Mouse (Mus musculus): ENCODE measurements at regions not wholly inside any gene's neighbourhood (a gene's known extent, or its start where the extent isn't known, plus 50 kb on each side); places are given as distances from the start of the nearest gene placed in this dataset.

DNA sequence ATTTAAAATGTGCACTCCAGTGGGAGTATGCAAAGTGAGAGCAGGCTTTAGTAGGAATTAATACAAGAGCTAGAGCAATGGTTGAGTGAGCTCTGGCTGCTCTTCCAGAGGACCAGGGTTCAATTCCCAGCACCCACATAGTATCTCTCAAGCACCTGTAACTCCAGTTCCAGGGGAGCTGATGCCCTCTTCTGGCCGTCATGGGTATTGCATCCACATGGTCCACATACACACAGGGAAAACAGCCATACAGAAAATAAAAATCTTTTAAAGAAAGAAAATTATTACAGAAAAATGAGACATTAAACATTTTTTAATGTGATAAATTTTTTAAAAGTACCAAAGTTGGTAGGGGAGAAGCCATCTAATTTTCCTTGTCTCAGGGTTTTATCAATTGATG is 196.3 kb downstream of the Cdc5l start:
- H3K36me3 ChIP-seq (ENCODE audit: control insufficient read depth, insufficient read depth, low read length): no peaks in the 10 kb centered on the region
- no peaks in the 10 kb centered on the region for H3K4me1 ChIP-seq (ENCODE audit: control insufficient read depth, insufficient read depth, low read length)
- H3K27ac ChIP-seq (ENCODE audit: low read depth, low read length): no peak overlapping the region
- 75% methylated on average over 1 of the region's 1 CpGs for WGBS
- no peak for ATAC-seq (ENCODE audit: low read depth)
- no peak overlapping the region for H3K4me3 ChIP-seq (ENCODE audit: low read depth, low read length)
- H3K9me3 ChIP-seq (ENCODE audit: control insufficient read depth, low read length): no peaks in the 10 kb centered on the region
- no peak overlapping the region for H3K4me2 ChIP-seq (ENCODE audit: low read depth, low read length)
- no peak overlapping the region for H3K9ac ChIP-seq (replicated peaks; ENCODE audit: low read depth, low read length)
- no peaks in the 10 kb centered on the region for H3K27me3 ChIP-seq (ENCODE audit: control insufficient read depth, insufficient read depth, low read length)

DNA sequence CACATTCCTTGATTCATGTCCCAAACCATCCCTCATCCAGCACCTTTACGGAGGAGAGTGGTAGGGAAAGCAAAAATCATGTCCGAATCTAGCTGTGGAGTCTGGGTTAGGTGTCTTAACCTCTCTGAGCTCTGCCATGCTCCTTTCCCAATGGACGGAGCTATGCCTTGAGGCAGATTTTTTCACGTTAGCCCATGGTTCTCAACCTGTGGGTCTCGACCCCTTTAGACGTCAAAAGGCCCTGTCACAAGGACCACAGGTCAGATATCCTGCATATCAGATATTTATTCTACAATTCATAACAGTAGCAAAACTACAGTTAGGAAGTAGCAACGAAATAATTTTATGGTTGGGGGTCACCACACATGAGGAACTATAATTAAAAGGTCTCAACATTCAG is 198.1 kb downstream of the Cdc5l start:
- ATAC-seq (ENCODE audit: low read depth): no peak
- H3K4me3 ChIP-seq (ENCODE audit: low read depth, low read length): no peak overlapping the region
- WGBS: 88% methylated on average over 7 of the region's 7 CpGs
- H3K4me2 ChIP-seq (ENCODE audit: low read depth, low read length): no peak overlapping the region
- no peak overlapping the region for H3K9ac ChIP-seq (replicated peaks; ENCODE audit: low read depth, low read length)
- no peaks in the 10 kb centered on the region for H3K4me1 ChIP-seq (ENCODE audit: control insufficient read depth, insufficient read depth, low read length)
- no peaks in the 10 kb centered on the region for H3K9me3 ChIP-seq (ENCODE audit: control insufficient read depth, low read length)
- no peaks in the 10 kb centered on the region for H3K27me3 ChIP-seq (ENCODE audit: control insufficient read depth, insufficient read depth, low read length)
- no peaks in the 10 kb centered on the region for H3K36me3 ChIP-seq (ENCODE audit: control insufficient read depth, insufficient read depth, low read length)
- no peak overlapping the region for H3K27ac ChIP-seq (ENCODE audit: low read depth, low read length)

DNA sequence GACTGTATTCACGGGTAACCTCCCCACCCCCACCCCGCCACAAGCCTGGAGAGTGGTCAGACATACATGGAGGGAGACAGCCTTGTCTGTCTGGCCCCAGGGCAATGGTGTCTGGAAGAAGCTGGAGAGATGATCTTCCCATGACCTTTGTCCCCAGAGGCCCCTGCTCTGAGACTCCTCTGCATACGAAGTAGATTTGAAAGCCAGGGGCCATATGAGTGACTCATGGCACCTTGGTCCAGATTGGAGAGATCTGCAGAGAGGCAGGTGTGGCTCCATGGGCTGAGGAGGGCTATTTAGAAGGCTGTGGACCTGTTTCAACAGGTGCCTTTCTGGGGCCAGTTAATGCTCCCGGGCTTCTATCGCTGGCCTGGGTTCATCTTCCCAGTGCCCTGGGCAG is 200.7 kb downstream of the Cdc5l start:
- no peak overlapping the region for H3K9ac ChIP-seq (replicated peaks; ENCODE audit: low read depth, low read length)
- H3K9me3 ChIP-seq (ENCODE audit: control insufficient read depth, low read length): no peaks in the 10 kb centered on the region
- H3K27me3 ChIP-seq (ENCODE audit: control insufficient read depth, insufficient read depth, low read length): no peaks in the 10 kb centered on the region
- 65% methylated on average over 5 of the region's 5 CpGs for WGBS
- ATAC-seq (ENCODE audit: low read depth): no peak
- H3K36me3 ChIP-seq (ENCODE audit: control insufficient read depth, insufficient read depth, low read length): no peaks in the 10 kb centered on the region
- H3K4me2 ChIP-seq (ENCODE audit: low read depth, low read length): no peak overlapping the region
- no peak overlapping the region for H3K4me3 ChIP-seq (ENCODE audit: low read depth, low read length)
- no peak overlapping the region for H3K27ac ChIP-seq (ENCODE audit: low read depth, low read length)
- no peaks in the 10 kb centered on the region for H3K4me1 ChIP-seq (ENCODE audit: control insufficient read depth, insufficient read depth, low read length)

DNA sequence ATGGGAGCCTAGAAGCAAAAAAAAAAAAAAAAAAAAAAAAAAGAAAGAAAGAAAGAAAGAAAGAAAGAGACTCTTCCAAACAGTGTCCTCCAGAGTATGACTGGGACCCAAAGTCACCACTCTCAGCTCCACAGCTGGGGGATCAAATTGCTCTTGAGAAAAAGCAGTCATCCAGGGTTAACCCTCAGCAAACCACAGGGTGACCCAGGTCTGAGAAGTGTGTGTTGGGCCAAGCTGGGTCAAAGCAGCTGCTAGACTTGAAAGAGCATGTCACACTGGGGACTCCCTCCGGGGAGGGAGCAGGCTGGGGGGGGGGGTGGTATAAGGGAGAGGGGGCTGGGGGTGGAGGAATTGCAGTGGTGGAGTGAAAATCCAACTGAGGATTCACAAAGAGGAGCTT is 206.3 kb downstream of the Cdc5l start:
- no peaks in the 10 kb centered on the region for H3K9me3 ChIP-seq (ENCODE audit: control insufficient read depth, low read length)
- 0% methylated on average over 1 of the region's 1 CpGs for WGBS
- no peaks in the 10 kb centered on the region for H3K27me3 ChIP-seq (ENCODE audit: control insufficient read depth, insufficient read depth, low read length)
- no peak for ATAC-seq (ENCODE audit: low read depth)
- no peak overlapping the region for H3K4me3 ChIP-seq (ENCODE audit: low read depth, low read length)
- no peaks in the 10 kb centered on the region for H3K36me3 ChIP-seq (ENCODE audit: control insufficient read depth, insufficient read depth, low read length)
- no peaks in the 10 kb centered on the region for H3K4me1 ChIP-seq (ENCODE audit: control insufficient read depth, insufficient read depth, low read length)
- no peak overlapping the region for H3K27ac ChIP-seq (ENCODE audit: low read depth, low read length)
- H3K9ac ChIP-seq (replicated peaks; ENCODE audit: low read depth, low read length): no peak overlapping the region
- H3K4me2 ChIP-seq (ENCODE audit: low read depth, low read length): no peak overlapping the region

DNA sequence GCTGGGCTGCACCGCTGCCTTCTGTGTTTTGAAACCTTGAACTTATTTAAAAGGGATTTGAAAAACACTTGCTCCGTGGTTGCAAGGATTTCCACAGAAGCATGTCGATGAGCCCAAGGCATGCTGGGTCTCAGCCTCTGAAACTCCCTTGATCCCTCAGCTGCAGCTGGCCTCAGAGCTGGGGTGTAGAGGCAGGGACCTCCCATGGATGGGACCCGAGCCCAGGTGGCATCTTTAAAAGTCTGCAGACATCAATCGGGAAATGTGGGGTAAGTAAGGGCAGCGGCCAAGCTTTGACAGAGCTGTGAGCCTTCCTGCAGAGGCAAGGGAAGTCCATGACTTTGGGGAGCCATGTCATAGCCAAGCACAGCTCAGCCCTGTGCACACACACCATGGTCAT is 207.1 kb downstream of the Cdc5l start:
- H3K27me3 ChIP-seq (ENCODE audit: control insufficient read depth, insufficient read depth, low read length): no peaks in the 10 kb centered on the region
- H3K9ac ChIP-seq (replicated peaks; ENCODE audit: low read depth, low read length): no peak overlapping the region
- no peak overlapping the region for H3K4me2 ChIP-seq (ENCODE audit: low read depth, low read length)
- no peak overlapping the region for H3K4me3 ChIP-seq (ENCODE audit: low read depth, low read length)
- no peaks in the 10 kb centered on the region for H3K9me3 ChIP-seq (ENCODE audit: control insufficient read depth, low read length)
- no peak for ATAC-seq (ENCODE audit: low read depth)
- WGBS: 59% methylated on average over 6 of the region's 6 CpGs
- no peak overlapping the region for H3K27ac ChIP-seq (ENCODE audit: low read depth, low read length)
- H3K4me1 ChIP-seq (ENCODE audit: control insufficient read depth, insufficient read depth, low read length): no peaks in the 10 kb centered on the region
- H3K36me3 ChIP-seq (ENCODE audit: control insufficient read depth, insufficient read depth, low read length): no peaks in the 10 kb centered on the region

DNA sequence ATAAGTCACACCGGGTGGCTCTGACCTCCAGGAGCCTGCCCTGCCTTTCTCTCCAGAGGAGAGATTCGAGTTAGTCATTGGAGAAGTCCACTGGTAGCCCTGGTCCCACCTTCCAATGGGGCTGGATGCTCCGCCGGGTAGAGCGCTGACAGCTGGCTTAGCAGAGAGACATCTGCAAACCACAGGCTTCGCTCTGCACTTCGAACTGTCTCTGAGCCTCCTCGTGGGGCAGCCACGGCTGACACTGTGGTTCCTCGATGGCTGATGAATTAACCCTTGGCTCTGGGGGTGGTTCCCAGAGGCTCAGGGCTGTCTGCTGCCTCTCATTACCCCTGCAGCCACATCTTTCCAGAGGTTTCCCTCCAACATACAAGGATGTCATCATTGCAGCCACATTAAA is 211.9 kb downstream of the Cdc5l start:
- H3K36me3 ChIP-seq (ENCODE audit: control insufficient read depth, insufficient read depth, low read length): no peaks in the 10 kb centered on the region
- H3K27me3 ChIP-seq (ENCODE audit: control insufficient read depth, insufficient read depth, low read length): no peaks in the 10 kb centered on the region
- WGBS: 66% methylated on average over 10 of the region's 10 CpGs
- H3K9ac ChIP-seq (replicated peaks; ENCODE audit: low read depth, low read length): no peak overlapping the region
- ATAC-seq (ENCODE audit: low read depth): no peak
- H3K4me3 ChIP-seq (ENCODE audit: low read depth, low read length): no peak overlapping the region
- no peaks in the 10 kb centered on the region for H3K9me3 ChIP-seq (ENCODE audit: control insufficient read depth, low read length)
- H3K27ac ChIP-seq (ENCODE audit: low read depth, low read length): no peak overlapping the region
- no peak overlapping the region for H3K4me2 ChIP-seq (ENCODE audit: low read depth, low read length)
- no peaks in the 10 kb centered on the region for H3K4me1 ChIP-seq (ENCODE audit: control insufficient read depth, insufficient read depth, low read length)

DNA sequence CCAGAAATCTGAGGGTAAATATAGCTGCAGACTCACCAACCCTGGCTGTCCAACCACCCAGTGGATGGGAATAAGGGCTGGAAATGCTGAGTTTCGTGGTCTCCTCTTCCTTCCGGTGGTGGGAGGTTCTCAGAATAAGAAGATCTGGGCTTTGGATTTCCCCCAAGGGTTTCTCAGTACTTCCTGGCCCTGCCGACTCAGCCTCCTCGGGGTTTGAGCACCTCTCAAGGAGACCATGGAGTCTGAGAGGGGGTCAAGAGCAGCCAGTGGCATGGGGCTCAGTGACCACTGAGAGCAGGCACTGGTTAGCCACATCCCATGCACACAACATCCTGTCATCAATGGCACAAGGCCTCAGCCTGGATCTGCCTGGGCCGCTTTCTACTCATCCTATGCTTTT is 216.4 kb downstream of the Cdc5l start:
- Histone ChIP-seq H3K4me1 (ENCODE audit: control insufficient read depth, insufficient read depth, low read length) (peaks cover 6% of the 10 kb centered on the region; the same call in 1 of the 2 replicates), H3K9ac (replicated peaks; ENCODE audit: low read depth, low read length) (no peak overlapping the region), H3K4me3 (ENCODE audit: low read depth, low read length) (no peak overlapping the region), H3K27me3 (ENCODE audit: control insufficient read depth, insufficient read depth, low read length) (no peaks in the 10 kb centered on the region), H3K4me2 (ENCODE audit: low read depth, low read length) (no peak overlapping the region), H3K9me3 (ENCODE audit: control insufficient read depth, low read length) (no peaks in the 10 kb centered on the region), H3K27ac (ENCODE audit: low read depth, low read length) (no peak overlapping the region), H3K36me3 (ENCODE audit: control insufficient read depth, insufficient read depth, low read length) (no peaks in the 10 kb centered on the region)
- no peak for ATAC-seq (ENCODE audit: low read depth)
- 89% methylated on average over 5 of the region's 5 CpGs for WGBS

DNA sequence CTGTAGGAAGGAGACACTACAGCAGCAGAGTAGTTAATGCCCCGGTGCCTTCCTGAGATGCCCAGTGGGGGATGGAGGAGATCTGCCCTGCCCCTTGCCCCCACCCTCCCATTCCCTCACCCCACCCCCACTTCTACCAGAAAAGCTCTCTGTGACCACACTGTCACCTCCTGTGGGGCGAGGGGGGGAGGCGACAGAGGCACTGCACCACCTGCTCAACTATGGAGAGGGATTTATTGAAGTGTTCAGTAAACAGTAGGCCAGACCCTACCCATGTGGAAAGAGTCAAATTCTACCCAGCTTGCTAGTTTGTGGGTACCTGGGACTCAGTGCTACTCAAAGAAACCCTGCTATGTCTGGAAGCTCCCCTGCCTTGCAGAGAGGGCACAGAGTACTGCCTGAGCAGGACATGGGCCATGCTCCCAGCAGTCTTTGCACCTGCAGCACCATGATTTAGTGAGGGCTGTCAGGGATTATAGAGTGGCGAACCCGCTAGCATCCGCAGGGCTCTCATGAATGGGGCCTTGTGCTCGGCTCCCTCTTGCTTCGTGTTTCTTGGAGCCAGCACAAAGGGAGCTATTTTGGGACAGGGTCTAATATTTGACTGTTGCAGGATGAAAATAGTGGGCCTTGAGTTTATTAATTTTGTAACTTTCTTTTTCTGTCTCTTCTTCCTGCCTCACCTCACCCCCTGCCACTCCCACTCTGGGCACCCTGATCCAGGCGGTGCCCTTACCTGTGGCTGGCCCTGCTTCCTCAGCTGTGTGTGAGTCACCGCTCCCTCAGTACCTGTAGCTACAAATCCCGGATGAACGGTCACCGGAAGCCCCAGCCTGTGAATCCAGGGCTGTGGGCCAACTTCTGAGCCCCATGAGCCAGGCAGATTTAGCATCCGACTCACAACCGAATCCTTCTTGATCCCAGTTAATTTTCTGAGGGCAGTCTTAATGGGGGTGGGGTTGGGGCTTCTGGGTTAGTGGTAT is 218.2 kb downstream of the Cdc5l start:
- WGBS: 38% methylated on average over 15 of the region's 15 CpGs
- Histone ChIP-seq H3K9me3 (ENCODE audit: control insufficient read depth, low read length) (no peaks in the 10 kb centered on the region), H3K4me1 (ENCODE audit: control insufficient read depth, insufficient read depth, low read length) (peaks cover 6% of the 10 kb centered on the region; the same call in 1 of the 2 replicates), H3K9ac (replicated peaks; ENCODE audit: low read depth, low read length) (no peak overlapping the region), H3K27ac (ENCODE audit: low read depth, low read length) (no peak overlapping the region), H3K27me3 (ENCODE audit: control insufficient read depth, insufficient read depth, low read length) (no peaks in the 10 kb centered on the region), H3K36me3 (ENCODE audit: control insufficient read depth, insufficient read depth, low read length) (no peaks in the 10 kb centered on the region), H3K4me3 (ENCODE audit: low read depth, low read length) (no peak overlapping the region), H3K4me2 (ENCODE audit: low read depth, low read length) (no peak overlapping the region)
- peak; percentile 79 for ATAC-seq (ENCODE audit: low read depth)

DNA sequence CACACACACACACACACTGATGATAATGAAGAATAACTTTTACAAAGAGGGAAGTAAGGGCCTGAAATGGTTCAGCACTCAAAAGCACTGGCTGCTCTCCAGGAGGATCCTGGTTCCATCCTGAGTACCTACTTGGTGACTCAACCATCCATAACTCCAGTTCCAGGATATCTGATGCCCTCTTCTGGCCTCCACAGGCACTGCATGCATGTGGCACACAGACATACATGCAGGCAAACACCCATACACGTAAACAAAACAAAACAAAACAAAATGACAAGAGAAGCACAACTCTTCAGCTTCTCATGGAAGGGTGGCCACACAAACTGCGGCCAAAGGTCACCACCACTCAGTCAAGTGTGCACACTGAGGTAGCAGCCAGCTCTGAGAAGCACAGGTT is 222.6 kb downstream of the Cdc5l start:
- no peaks in the 10 kb centered on the region for H3K27me3 ChIP-seq (ENCODE audit: control insufficient read depth, insufficient read depth, low read length)
- H3K9ac ChIP-seq (replicated peaks; ENCODE audit: low read depth, low read length): no peak overlapping the region
- H3K4me3 ChIP-seq (ENCODE audit: low read depth, low read length): no peak overlapping the region
- H3K4me1 ChIP-seq (ENCODE audit: control insufficient read depth, insufficient read depth, low read length): peaks cover 6% of the 10 kb centered on the region; the same call in 1 of the 2 replicates
- no peaks in the 10 kb centered on the region for H3K9me3 ChIP-seq (ENCODE audit: control insufficient read depth, low read length)
- WGBS: 91% methylated on average over 2 of the region's 2 CpGs
- no peak overlapping the region for H3K4me2 ChIP-seq (ENCODE audit: low read depth, low read length)
- H3K36me3 ChIP-seq (ENCODE audit: control insufficient read depth, insufficient read depth, low read length): no peaks in the 10 kb centered on the region
- ATAC-seq (ENCODE audit: low read depth): no peak
- no peak overlapping the region for H3K27ac ChIP-seq (ENCODE audit: low read depth, low read length)
